Mouse (Mus musculus): ENCODE results near the gene Hapln1.

DNA sequence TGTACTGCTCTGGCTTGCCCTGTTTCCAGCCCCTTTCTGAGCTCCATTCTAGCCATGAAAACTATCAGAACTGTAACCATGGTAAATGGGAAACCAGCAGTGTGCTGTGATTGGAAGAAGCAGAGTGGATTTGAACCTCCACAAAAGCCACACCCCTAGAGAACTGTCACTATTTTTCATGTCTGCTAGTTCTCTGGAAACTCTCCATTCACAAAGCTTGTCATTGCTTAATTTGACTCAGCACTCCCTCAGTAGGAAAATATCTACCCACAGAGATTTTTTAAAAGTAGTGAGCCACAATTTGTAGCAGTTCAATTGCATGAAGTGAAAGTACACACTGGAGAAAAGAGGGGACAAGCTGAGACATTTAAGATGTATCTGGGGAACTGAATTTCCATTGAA lies 18.1 kb upstream of the Hapln1 start:
- TF ChIP-seq CTCF (IDR thresholded peaks at IDR 0.05; ENCODE audit: borderline replicate concordance, extremely low read depth, insufficient read depth, insufficient read length) (no peak), POLR2A (IDR thresholded peaks at IDR 0.05; ENCODE audit: borderline replicate concordance, extremely low read depth, insufficient read depth, insufficient read length, poor library complexity, severe bottlenecking) (no peak)

All from brain, embryonic 14.5 days (tissue).